Mouse (Mus musculus) bone marrow, adult 2 months (tissue): ENCODE measurements at regions not wholly inside any gene's neighbourhood (a gene's known extent, or its start where the extent isn't known, plus 50 kb on each side); places are given as distances from the start of the nearest gene placed in this dataset.
"Not testable (repeated sequence)": the region's sequence is repeated elsewhere in the genome, so short reads cannot be mapped to it uniquely, and the experiment has no call there.

Source experiments
- H3K27ac ChIP-seq: fragments of 200-500 bp; 2 replicates; pipeline ENCODE4 v1.5.1; 2012; ENCODE audit warnings: low read depth, mild to moderate bottlenecking, control low read depth, inconsistent platforms, low read length; ENCODE audit not compliant: control insufficient read depth, poor library complexity, insufficient read depth
- H3K4me1 ChIP-seq: fragments of 200-500 bp; 2 replicates; pipeline ENCODE4 v1.6.1; 2011; ENCODE audit warnings: low read length; ENCODE audit not compliant: control insufficient read depth, insufficient read depth
- H3K4me3 ChIP-seq: fragments of 200-500 bp; replicated peaks from 2 replicates; pipeline ENCODE3; 2011; ENCODE audit warnings: mild to moderate bottlenecking, low read depth, low read length, control low read depth; ENCODE audit not compliant: control insufficient read depth
- CTCF ChIP-seq: fragments of 200-500 bp; IDR thresholded peaks from 2 replicates; pipeline ENCODE4 v1.5.1; 2011; ENCODE audit warnings: low read length, control low read depth; ENCODE audit not compliant: control insufficient read depth, insufficient read depth
- POLR2A ChIP-seq: fragments of 200-500 bp; IDR thresholded peaks from 2 replicates; pipeline ENCODE4 v1.6.1; 2011; ENCODE audit warnings: low read depth, mild to moderate bottlenecking, control low read depth, low read length, borderline replicate concordance; ENCODE audit not compliant: control insufficient read depth
- WGBS: fragments of 180-500 bp; shearing (Covaris S2); methylation state at CpG from one replicate; pipeline ENCODE4 v1.1.7; 2018; 5-methylcytosine and 5-hydroxymethylcytosine counted together

DNA sequence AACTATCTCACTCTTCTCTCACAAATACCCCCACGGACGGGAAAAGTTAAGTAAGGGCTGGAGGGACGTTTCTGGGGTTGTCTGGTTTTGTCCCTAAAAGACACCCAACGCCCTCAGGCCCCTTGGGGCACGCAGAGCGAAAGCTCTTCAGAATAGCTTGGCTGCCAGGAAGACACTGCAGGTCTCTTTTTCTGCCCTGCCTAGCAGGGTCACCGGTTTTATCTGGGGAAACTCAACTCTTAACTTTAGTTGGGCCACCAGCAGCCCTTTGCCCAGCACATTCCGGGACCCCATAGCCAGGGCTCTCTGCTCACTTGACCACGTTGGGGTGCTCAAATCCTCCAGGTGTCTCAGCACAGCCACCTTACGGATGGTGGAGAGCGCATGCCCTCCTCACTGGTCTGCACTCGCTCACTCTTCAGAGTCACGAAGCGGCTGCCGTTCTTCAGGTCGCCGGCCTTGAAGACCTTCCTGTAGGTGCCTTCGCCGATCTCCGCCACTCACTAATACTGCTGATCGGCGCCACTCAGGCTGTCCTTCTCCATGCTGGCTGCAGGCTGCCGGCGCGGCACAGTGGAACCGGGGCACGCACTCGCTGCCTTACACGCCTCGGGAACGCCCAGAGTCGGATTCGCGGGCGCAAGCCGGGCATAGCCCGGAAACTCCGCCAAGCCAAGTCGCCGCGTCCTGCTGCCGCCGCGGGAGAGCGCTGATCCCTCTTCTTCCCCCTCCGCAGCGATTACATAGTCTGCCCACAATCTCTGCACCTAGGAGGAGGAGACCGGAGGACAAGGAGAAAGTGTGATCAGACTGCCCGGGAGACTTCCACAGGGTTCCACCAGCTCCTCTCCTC, 83.0 kb downstream of the Ulbp1 start:
- WGBS = 8% methylated on average over 49 of the region's 49 CpGs
- H3K4me1 ChIP-seq = no peaks in the 10 kb centered on the region; the same call in 1 of the 2 replicates
- H3K27ac ChIP-seq = no peak overlapping the region
- peak overlapping the region; percentile 42 for H3K4me3 ChIP-seq
- no peak for TF ChIP-seq CTCF

DNA sequence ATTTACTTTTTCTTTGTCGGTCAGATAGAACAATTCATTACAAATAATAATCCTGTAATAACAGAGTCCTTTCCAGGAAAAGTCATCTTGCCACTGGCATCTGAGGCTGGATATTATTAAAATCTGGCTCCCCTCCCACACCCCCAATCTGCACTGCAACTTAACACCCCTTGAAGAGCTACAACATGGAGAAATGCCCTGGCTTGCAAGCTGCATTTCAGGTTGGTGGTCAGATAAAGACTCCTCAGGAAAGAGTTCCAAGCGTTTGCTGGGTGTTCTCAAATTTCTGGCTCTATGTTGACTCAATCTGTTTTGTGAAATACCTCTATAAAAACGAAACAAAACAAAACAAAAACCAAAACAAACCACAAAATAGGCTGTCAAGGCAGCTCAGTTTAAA, 114.6 kb downstream of the Ulbp1 start:
- WGBS = 48% methylated on average over 3 of the region's 3 CpGs

GRCm38 (mm10) chr10:7344290-7344689, 129.1 kb downstream of the Ulbp1 start:
- not testable (repeated sequence) for H3K27ac ChIP-seq, H3K4me3 ChIP-seq, H3K4me1 ChIP-seq
- 86% methylated on average over 13 of the region's 13 CpGs for WGBS

More for the DNA sequence above, 114.6 kb downstream of the Ulbp1 start:
- H3K4me3 ChIP-seq, H3K4me1 ChIP-seq, H3K27ac ChIP-seq: not testable (repeated sequence)

- WGBS = 89% methylated on average over 8 of the region's 8 CpGs
- not testable (repeated sequence) for H3K4me1 ChIP-seq, H3K4me3 ChIP-seq, H3K27ac ChIP-seq
Observed at GRCm38 (mm10) chr10:7343736-7344135, 129.7 kb downstream of the Ulbp1 start.

DNA sequence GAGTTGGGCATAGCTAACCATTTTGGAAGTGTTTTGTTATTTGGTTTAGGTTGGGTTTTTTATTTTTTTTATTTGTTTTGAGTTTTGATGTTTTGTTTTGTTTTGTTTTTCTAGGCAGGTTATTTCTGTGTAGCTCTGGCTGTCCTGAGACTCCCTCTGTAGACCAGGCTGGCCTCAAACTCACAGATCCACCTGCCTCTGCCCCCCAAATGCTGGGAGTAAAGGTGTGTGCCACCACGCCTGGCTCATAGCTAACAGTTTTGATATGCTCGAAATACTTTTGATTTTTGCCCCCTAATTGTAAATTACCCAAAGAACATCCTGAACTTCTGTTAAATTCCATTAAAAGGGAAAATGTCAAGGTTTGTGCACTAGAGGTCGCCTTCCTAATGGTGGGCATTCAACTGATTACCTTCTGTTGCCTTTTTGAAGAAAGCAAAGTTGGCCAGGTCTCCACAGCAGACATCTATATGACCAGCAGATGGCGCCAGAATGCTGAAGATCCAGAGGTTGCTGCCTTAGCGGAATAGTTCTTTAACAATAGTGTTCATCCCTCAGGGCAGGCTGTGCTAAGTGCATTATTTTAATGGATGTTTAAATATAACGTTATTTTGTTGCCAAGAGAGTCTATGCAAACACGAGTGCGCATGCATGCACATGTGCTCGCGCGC, 121.2 kb upstream of the Cnksr3 start:
- no peak overlapping the region for H3K27ac ChIP-seq
- no peaks in the 10 kb centered on the region for H3K4me1 ChIP-seq
- no peak for TF ChIP-seq POLR2A
- peak; percentile 64 for TF ChIP-seq CTCF
- 40% methylated on average over 11 of the region's 11 CpGs for WGBS
- no peak overlapping the region for H3K4me3 ChIP-seq

GRCm38 (mm10) chr10:7328262-7328661, 116.2 kb upstream of the Cnksr3 start:
- H3K27ac ChIP-seq = no peak overlapping the region
- H3K4me3 ChIP-seq = no peak overlapping the region
- H3K4me1 ChIP-seq = no peaks in the 10 kb centered on the region
- TF ChIP-seq CTCF = no peak
- TF ChIP-seq POLR2A = no peak
- WGBS = 49% methylated on average over 3 of the region's 3 CpGs

GRCm38 (mm10) chr10:7327046-7327445, 115.0 kb upstream of the Cnksr3 start:
- WGBS = 94% methylated on average over 3 of the region's 3 CpGs
- H3K4me3 ChIP-seq, H3K4me1 ChIP-seq, H3K27ac ChIP-seq: not testable (repeated sequence)

DNA sequence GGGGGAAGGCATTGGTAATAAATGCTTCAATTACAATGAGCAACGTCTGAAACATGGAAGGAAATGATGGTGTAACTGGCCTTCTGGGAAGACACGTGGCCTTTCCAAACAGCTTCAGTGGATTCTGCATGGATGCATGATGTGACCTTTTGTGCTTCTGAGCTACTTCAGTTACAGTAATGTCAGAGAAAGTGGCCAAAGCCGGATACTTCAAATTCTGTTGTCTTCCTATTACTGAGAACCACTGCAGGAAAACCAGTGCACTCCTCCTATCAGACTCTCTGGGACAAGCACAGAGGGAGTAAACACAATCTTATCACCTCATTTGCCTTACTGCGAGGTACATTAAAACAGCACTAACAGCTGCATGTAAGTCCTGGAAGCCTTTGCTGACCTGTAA, 113.0 kb upstream of the Cnksr3 start:
- WGBS = 45% methylated on average over 4 of the region's 4 CpGs
- H3K27ac ChIP-seq = no peak overlapping the region
- no peak overlapping the region for H3K4me3 ChIP-seq
- TF ChIP-seq CTCF (no peak), POLR2A (no peak)
- H3K4me1 ChIP-seq = no peaks in the 10 kb centered on the region

DNA sequence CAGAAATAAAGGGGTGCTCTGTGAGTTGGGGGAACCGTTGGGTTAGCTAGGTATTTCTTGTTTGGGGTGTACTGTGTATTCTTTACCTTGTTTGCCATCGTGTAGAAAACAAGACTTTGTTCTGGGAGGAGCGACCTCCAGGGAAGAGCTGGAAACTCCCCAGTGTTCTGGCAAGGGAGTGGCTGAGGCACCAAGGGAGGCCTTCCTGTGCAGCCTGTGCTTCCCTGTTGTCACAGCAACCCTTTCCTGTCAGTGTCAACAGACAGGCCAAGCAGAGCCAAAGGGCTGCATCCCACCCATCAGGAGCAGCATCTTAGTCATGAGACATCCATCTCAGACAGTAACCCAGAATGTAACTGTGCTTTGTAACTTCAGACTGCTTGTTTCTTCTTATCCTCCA, 111.2 kb upstream of the Cnksr3 start:
- Histone ChIP-seq H3K27ac (no peak overlapping the region), H3K4me1 (no peaks in the 10 kb centered on the region), H3K4me3 (no peak overlapping the region)
- WGBS = 46% methylated on average over 3 of the region's 3 CpGs
- TF ChIP-seq CTCF (no peak), POLR2A (no peak)
